Mouse (Mus musculus): ENCODE data around the gene Serpinc1. TPM values are rescaled to one million over a fixed set of nuclear protein-coding genes. Genes with fewer than 3 reads are reported as not detected.
A peak's percentile ranks its signal among the peaks of the same experiment; 100 is the strongest.

The Serpinc1 gene
- total RNA-seq, 1 experiment from 2014 or later, result 2.3 TPM

DNA sequence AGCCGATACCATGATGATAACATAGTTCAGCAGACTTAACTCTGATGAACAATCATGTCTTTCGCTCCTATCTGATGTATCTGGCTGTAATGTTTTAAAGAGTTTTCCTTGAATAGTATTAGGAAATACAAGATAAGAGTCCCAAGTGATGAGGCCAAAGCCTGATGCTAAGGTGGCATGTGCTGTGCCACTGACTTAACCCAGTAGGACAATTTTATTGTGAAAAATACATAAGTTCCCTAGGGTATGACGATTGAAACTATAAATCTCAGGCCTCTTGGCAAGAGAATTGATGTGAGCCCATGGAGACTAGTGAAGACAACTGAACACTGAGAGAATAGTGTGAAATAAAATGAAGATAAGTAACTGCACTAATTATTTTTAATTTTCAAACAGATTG is 59.2 kb downstream of the Serpinc1 start:
- ATAC-seq (replicated peaks in 1 of 2; ENCODE audit: insufficient read depth in 1 of 2, low FRiP score in 2 of 2, low TSS enrichment in 1 of 2, low read depth in 1 of 2, poor library complexity in 2 of 2, severe bottlenecking in 2 of 2), result no peak

DNA sequence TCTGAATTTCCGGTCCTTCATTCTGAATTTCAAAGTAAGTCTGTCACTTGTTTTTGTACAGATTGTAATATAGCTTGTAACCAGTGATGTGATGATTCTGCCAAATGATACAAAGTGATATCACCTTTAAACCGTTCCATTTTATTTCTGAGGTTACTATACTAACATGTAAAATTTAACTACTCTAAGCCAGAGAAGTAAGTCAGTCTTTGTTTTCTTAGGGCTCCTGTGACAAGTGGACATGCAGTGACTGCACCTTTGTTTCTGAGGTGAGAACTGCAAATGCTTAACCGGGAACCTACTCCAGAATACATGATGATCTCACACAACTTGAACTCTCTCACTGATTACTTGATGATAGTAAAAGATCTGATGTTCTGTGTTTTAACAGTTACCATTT is 59.6 kb downstream of the Serpinc1 start:
- ATAC-seq (replicated peaks in 1 of 2; ENCODE audit: insufficient read depth in 1 of 2, low FRiP score in 2 of 2, low TSS enrichment in 1 of 2, low read depth in 1 of 2, poor library complexity in 2 of 2, severe bottlenecking in 2 of 2), result no peak

DNA sequence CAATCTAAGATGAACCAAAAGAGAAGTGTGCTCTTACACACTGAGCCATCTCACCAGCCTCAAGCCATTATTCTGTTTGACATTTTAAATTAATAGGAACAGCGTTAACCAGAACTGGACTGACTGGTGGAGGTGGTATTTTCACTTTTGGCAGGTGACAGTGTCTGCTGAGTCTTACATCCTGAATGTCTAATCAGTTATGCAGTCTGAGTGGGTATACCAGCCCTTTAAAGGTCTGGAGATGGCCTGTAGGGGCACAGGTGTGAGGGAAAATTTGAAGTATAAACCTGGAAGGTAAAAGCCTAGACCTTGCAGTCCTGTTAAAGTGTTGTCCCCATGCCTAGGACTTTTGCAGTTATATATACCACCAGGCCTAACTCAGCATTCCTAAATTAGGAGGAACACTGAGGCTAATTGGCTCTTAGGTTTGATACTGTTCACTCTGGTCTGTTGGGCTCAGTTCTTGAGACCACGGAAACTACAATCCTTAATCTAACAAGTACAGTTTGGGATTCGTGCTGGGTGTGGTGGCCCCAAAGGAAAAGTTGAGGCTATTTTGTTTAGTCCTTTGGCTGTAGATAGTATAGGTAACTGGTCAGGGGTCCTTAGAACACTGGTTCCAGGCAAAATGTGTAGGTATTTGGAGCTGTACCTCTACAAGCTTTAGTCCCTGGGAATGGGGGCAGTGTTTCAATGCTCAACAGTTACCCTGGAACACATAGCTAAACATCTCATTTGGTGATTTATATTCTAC is 60.8 kb downstream of the Serpinc1 start:
- ATAC-seq (replicated peaks in 1 of 2; ENCODE audit: insufficient read depth in 1 of 2, low FRiP score in 2 of 2, low TSS enrichment in 1 of 2, low read depth in 1 of 2, poor library complexity in 2 of 2, severe bottlenecking in 2 of 2), result no peak

DNA sequence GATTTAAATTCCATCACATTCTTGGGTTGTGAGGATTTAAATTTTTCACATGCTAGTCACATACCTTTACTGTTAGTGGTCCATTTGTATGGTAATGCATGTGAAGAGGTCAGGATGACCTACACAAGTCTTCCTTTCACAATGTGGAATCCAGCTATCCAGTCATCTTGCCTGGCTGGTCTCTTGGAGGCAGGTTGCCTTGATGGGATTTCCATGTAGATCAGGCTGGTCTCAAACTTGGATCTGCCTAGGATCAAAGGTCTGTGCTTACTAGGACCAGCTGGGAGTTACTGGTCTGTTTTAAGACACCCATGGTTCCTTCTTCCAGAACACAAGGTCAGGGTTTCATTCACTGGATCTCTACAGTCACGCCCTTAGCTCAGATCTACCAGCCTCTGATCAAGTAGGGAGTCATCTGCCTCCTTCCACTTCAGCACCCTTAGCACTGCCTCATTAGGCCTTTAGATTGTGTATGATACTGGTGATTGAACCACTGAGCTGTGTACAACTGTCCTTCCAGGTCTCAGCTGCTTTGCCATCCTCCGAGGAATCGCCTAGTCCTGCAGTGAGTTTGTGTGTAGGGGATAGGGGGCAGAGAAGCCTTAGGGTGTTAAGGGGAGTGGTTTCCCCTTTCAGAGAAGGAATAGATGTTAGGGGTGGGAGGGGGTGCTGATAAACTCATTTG is 61.5 kb downstream of the Serpinc1 start:
- ATAC-seq (replicated peaks in 1 of 2; ENCODE audit: insufficient read depth in 1 of 2, low FRiP score in 2 of 2, low TSS enrichment in 1 of 2, low read depth in 1 of 2, poor library complexity in 2 of 2, severe bottlenecking in 2 of 2), result peak; percentile 7 to 17; a peak in 1 of 4 replicates

DNA sequence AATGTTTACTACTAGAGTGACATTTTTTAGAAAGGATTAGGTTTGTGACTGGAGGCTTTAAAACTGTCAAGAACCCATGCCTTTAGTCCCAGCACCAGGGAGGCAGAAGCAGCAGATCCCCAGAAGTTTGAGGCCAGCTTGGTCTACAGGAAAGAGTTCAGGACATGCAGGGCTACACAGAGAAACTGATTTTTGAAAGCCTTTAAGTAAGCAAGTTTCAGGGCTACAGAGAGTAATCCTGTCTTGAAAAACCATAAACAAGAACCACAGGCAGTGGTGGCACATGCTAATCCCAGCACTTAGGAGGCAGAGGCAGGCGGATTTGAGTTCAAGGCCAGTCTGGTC is 62.0 kb downstream of the Serpinc1 start:
- ATAC-seq (replicated peaks in 1 of 2; ENCODE audit: insufficient read depth in 1 of 2, low FRiP score in 2 of 2, low TSS enrichment in 1 of 2, low read depth in 1 of 2, poor library complexity in 2 of 2, severe bottlenecking in 2 of 2), result no peak

DNA sequence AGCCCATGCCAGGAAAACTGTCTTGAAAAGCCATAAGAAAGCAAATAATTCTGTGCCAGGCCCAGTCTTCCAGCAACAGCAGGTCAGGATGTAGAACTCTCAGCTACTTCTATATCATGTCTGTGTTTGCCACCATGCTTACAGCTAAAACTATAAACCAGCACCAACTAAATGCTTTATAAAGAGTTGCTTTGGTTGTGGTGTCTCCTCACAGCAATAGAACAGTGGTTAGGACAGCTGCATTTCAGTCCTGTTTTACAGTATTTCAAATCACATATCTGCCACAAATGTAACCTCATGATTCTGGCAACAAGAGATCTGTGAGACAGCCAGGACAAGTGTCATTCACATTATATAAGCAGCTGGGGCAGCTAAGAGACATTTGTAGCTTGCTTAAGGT is 62.5 kb downstream of the Serpinc1 start:
- ATAC-seq (replicated peaks in 1 of 2; ENCODE audit: insufficient read depth in 1 of 2, low FRiP score in 2 of 2, low TSS enrichment in 1 of 2, low read depth in 1 of 2, poor library complexity in 2 of 2, severe bottlenecking in 2 of 2), result no peak

DNA sequence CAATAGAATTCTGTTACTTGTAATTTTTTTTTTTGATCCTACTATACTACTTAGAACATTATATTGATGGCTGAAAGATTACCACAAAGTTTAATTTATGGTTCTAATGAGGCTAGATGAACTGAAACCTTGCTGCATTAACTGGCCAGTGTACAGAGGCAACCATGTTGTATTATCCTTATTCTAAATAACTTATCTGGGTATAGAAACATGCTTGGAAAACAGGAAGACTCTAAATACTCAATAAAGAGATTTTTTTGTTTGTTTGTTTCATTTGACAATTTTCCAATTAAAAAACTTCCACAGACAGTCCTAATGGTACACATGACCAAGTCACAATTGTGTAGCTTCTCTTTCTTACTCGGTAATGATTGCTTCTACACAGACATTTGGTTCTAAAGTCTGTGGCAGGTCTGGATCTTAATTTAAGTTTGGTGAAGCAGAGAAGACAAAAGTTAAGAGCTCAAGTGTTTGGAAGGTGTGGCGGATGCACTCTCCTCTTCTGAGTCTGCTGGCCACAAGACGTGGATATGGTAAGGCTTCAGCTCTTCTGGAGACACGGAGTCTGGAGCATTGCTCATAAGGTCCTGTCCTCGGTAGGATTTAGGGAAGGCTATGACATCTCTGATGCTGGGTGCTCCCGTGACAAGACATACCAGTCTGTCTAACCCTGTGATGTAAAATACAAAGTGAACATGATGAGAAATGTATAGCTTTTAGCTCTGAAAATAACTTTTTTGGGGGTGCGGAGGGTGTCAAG is 63.1 kb downstream of the Serpinc1 start:
- no peak for ATAC-seq (replicated peaks in 1 of 2; ENCODE audit: insufficient read depth in 1 of 2, low FRiP score in 2 of 2, low TSS enrichment in 1 of 2, low read depth in 1 of 2, poor library complexity in 2 of 2, severe bottlenecking in 2 of 2)

DNA sequence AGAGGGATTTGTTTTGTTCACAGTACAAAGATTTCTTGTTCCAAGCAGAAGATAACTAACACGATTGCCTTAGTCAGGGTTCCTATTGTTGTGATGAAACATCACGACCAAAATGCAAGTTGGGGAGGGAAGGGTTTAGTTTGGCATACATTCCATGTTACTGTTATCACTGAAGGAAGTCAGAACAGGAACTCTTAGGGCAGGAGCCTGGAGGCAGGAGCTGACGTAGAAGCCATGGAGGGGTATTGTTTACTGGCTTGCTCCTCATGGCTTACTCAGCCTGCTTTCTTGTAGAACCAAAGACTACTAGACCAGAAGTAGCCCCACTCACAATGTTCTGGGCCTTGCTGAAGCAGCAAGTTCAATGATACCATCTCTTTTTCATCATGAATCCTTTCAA is 68.6 kb downstream of the Serpinc1 start:
- no peak for ATAC-seq (replicated peaks in 1 of 2; ENCODE audit: insufficient read depth in 1 of 2, low FRiP score in 2 of 2, low TSS enrichment in 1 of 2, low read depth in 1 of 2, poor library complexity in 2 of 2, severe bottlenecking in 2 of 2)

Other genes starting within 250 kb of the Serpinc1 start
- 277 TPM in 2 replicates for gene Rabgap1l, start 185.4 kb upstream of the Serpinc1 start, total RNA-seq (2017)
- 26.5 and 28.1 TPM in 2 replicates for gene Rc3h1, start 72.2 kb upstream of the Serpinc1 start, total RNA-seq (2017)
- gene Zbtb37, start 56.3 kb downstream of the Serpinc1 start, total RNA-seq (2017), result 8.7 and 11.8 TPM in 2 replicates
- gene Dars2, start 92.1 kb downstream of the Serpinc1 start, total RNA-seq (2017), result 29.7 and 35.8 TPM in 2 replicates
- 6.2 and 7.2 TPM in 2 replicates for gene Cenpl, start 92.1 kb downstream of the Serpinc1 start, total RNA-seq (2017)
- 22.5 and 22.8 TPM in 2 replicates for gene Klhl20, start 152.9 kb downstream of the Serpinc1 start, total RNA-seq (2017)
- gene Ankrd45, start 164.1 kb downstream of the Serpinc1 start, total RNA-seq (2017), result not detected in 2 replicates
- gene Tex50, start 180.7 kb downstream of the Serpinc1 start, total RNA-seq (2017), result not detected in 2 replicates

All from hematopoietic stem cell, adult 5-6 weeks (primary cell).